Mouse (Mus musculus) layer of hippocampus, adult 11-12 months (tissue): Measurements from ENCODE around the gene Mrgprb1.
"Not testable (repeated sequence)": the region's sequence is repeated elsewhere in the genome, so short reads cannot be mapped to it uniquely, and the experiment has no call there.

Source experiments
- DNase-seq: peaks from one replicate; pipeline ENCODE4 v3.0.0; 2022; ENCODE audit warnings: low spot score

The Mrgprb1 gene

DNA sequence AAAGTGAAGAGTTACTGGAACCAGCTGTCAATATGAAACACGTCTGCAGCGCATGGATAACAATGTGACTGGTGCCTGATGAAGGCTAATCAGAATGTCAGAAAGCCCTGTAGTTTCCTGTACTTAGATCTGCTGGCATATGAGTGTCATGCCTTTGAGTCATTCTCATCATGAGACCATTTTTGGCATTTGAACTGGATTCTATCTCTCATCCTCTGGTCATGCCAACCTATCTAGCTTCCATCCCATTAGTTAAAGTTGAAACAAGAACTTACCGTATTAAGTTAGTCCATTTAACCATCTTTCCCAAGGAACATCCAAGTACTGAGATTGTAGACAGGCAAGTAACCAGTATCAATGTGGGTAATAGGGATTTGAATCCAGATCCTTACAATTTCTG lies at the start of gene Mrgprb1:
Gene Mrgprb1, minus strand, starts transcription at position 101 of the 400 bp plus-strand sequence.
- DNase-seq: no peak

DNA sequence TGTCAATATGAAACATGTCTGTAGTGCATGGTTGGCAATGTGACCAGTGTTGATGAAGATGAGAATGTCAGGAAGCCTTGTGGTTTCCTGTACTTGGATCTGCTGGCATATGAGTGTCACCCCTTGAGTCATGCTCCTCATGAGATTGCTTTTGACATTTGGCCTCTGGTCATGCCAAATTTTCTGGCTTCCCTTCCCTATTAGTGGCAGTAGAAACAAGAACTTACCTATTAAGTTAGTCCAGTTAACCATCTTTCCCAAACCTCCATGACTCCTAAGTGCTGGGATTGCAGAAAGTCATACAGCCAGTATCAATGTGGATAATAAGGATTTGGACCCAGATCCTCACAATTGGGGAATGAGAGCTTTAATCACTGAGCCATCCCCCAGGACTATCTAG lies 43.1 kb upstream of the Mrgprb1 start, which contains the start of gene Mrgprx2:
Gene Mrgprx2, minus strand, starts transcription at position 101 of the 400 bp plus-strand sequence.
- DNase-seq: no peak

GRCm38 (mm10) chr7:48436581-48436980 lies 19.6 kb downstream of the Mrgprb1 start:
- DNase-seq: no peak

DNA sequence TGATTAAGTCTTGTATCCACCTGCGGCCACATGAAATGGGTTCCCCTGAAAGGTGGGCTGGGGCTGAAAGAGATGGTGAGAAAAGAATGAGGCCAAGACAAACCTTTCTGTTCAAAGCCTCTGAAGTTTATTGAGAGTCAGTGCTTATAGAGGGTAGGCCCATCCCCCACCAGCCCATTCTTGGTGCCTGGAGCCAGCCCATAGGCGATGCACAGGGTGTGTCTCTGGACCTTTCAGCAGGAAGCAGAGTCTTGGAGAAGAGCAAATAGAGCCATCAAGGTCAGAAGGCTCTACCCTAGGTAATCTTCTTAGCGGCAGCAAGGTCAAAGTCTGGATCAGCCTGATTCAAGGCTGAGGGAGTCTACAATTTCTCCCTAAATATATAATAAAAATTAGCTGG lies 20.2 kb downstream of the Mrgprb1 start:
- not testable (repeated sequence) for DNase-seq
